Mouse (Mus musculus) hindbrain, postnatal 0 days (tissue): ENCODE measurements around the gene Wipi2. TPM values are rescaled to one million over a fixed set of nuclear protein-coding genes. Genes with fewer than 3 reads are reported as not detected.
A peak's percentile ranks its signal among the peaks of the same experiment; 100 is the strongest.

ENCODE experiments used
- ATAC-seq: fragments of 200-750 bp; cut with Nextera tagmentation; 2 replicates; pipeline ENCODE4 v1.8.0; 2017; ENCODE audit warnings: mild to moderate bottlenecking, moderate TSS enrichment, moderate library complexity
- DNase-seq: peaks from one replicate; pipeline ENCODE4 v3.0.0-alpha.2; 2015; ENCODE audit warnings: low spot score
- H3K27ac ChIP-seq: fragments of 300-500 bp; sonication (generic); 2 replicates; pipeline ENCODE4 v1.5.1; 2014; ENCODE audit warnings: mild to moderate bottlenecking
- H3K27me3 ChIP-seq: fragments of 300-500 bp; sonication (generic); 2 replicates; pipeline ENCODE4 v1.6.1; 2014; ENCODE audit warnings: low read length, mixed read lengths; ENCODE audit not compliant: insufficient read depth
- H3K36me3 ChIP-seq: fragments of 300-500 bp; sonication (generic); 2 replicates; pipeline ENCODE4 v1.6.1; 2014; ENCODE audit warnings: low read length, mixed read lengths; ENCODE audit not compliant: insufficient read depth
- H3K4me1 ChIP-seq: fragments of 300-500 bp; sonication (generic); 2 replicates; pipeline ENCODE4 v1.6.1; 2014; ENCODE audit warnings: antibody characterized with exemption, low read length, mixed read lengths; ENCODE audit not compliant: insufficient read depth
- H3K4me2 ChIP-seq: fragments of 300-500 bp; sonication (generic); 2 replicates; pipeline ENCODE4 v1.6.1; 2014; ENCODE audit warnings: low read depth, mild to moderate bottlenecking, low read length, moderate library complexity, mixed read lengths
- H3K4me3 ChIP-seq: fragments of 300-500 bp; sonication (generic); 2 replicates; pipeline ENCODE4 v1.5.1; 2014; ENCODE audit warnings: low read length
- H3K9ac ChIP-seq: fragments of 300-500 bp; sonication (generic); replicated peaks from 2 replicates; pipeline ENCODE4 v1.6.1; 2014; ENCODE audit warnings: mild to moderate bottlenecking, low read length, moderate library complexity, mixed read lengths
- H3K9me3 ChIP-seq: fragments of 300-500 bp; sonication (generic); 2 replicates; pipeline ENCODE4 v1.6.1; 2016; ENCODE audit warnings: low read length, mixed read lengths
- CTCF ChIP-seq: IDR thresholded peaks from 2 replicates; pipeline ENCODE4 v1.5.1; 2016; ENCODE audit warnings: antibody characterized with exemption, control low read depth, low read depth
- WGBS: fragments of 180-500 bp; shearing (Covaris S2); extraction: QIAGEN DNeasy Blood & Tissue Kit; methylation state at CpG from one replicate; pipeline ENCODE4 v1.1.7; 2014; 5-methylcytosine and 5-hydroxymethylcytosine counted together
- polyA plus RNA-seq: library from polyadenylated mRNA; unstranded; fragments of >200 nt; fragmentation: Nextera tagmentation; extraction: Ambion mirVana; gene quantifications from 2 replicates; pipeline ENCODE4 v1.2.1, GENCODE M21; 2015
- total RNA-seq: library from RNA; depleted of rRNA; stranded (reverse); fragments of >200 nt; gene quantifications from 2 replicates; pipeline ENCODE4 v1.2.3, GENCODE M21; 2014

Gene Wipi2
- total and polyA plus RNA-seq, 2 experiments from 2014 or later, result 40.0 to 76.5 TPM

- H3K4me1 ChIP-seq, result peaks cover 13% of the 10 kb centered on the region
- no peak overlapping the region for H3K4me2 ChIP-seq
- WGBS, result 28% methylated on average over 6 of the region's 6 CpGs
- no peaks in the 10 kb centered on the region for H3K27me3 ChIP-seq
- H3K9ac ChIP-seq, result no peak overlapping the region
- no peak for TF ChIP-seq CTCF
- peak; percentile 32 for DNase-seq
- no peaks in the 10 kb centered on the region for H3K9me3 ChIP-seq
- no peak overlapping the region for H3K4me3 ChIP-seq
- no peaks in the 10 kb centered on the region for H3K36me3 ChIP-seq
- H3K27ac ChIP-seq, result peak overlapping the region; percentile 26; the same call in 1 of the 2 replicates
- no peak for ATAC-seq
Observed at GRCm38 (mm10) chr5:142688866-142689265, 61.4 kb downstream of the Wipi2 start.

GRCm38 (mm10) chr5:142690343-142690742 lies 62.8 kb downstream of the Wipi2 start:
- no peaks in the 10 kb centered on the region for H3K9me3 ChIP-seq
- WGBS, result 86% methylated on average over 3 of the region's 3 CpGs

GRCm38 (mm10) chr5:142692248-142692647 lies 64.8 kb downstream of the Wipi2 start, which contains the start of gene Slc29a4:
Gene Slc29a4 (plus strand): TSS chr5:142692512.
- TF ChIP-seq CTCF, result no peak
- H3K36me3 ChIP-seq, result no peaks in the 10 kb centered on the region
- H3K9me3 ChIP-seq, result no peaks in the 10 kb centered on the region
- H3K4me1 ChIP-seq, result peaks cover 13% of the 10 kb centered on the region
- H3K4me2 ChIP-seq, result 0 out of 2 replicates have a peak within 1 kb of the TSS, but pooled peaks have one; percentile 31
- peak within 1 kb of the TSS; percentile 41 for H3K27ac ChIP-seq
- DNase-seq (peak; percentile 55), ATAC-seq (peak; percentile 37; the same call in 1 of the 2 replicates)
- H3K9ac ChIP-seq, result no peak within 1 kb of the TSS
- no peaks in the 10 kb centered on the region for H3K27me3 ChIP-seq
- 41% methylated on average over 14 of the region's 14 CpGs for WGBS
- no peak within 1 kb of the TSS for H3K4me3 ChIP-seq

More at GRCm38 (mm10) chr5:142690343-142690742, 62.8 kb downstream of the Wipi2 start:
- no peak for TF ChIP-seq CTCF
- Histone ChIP-seq H3K9ac (no peak overlapping the region), H3K4me2 (no peak overlapping the region), H3K36me3 (no peaks in the 10 kb centered on the region), H3K4me3 (no peak overlapping the region), H3K27me3 (no peaks in the 10 kb centered on the region), H3K27ac (no peak overlapping the region), H3K4me1 (peaks cover 13% of the 10 kb centered on the region)
- ATAC-seq (no peak), DNase-seq (no peak)

GRCm38 (mm10) chr5:142692971-142693737 lies 65.7 kb downstream of the Wipi2 start:
- Histone ChIP-seq H3K9ac (no peak overlapping the region), H3K36me3 (no peaks in the 10 kb centered on the region), H3K4me2 (no peak overlapping the region), H3K27me3 (no peaks in the 10 kb centered on the region), H3K4me1 (peaks cover 13% of the 10 kb centered on the region), H3K9me3 (no peaks in the 10 kb centered on the region), H3K4me3 (no peak overlapping the region), H3K27ac (no peak overlapping the region)
- DNase-seq (peak; percentile 36), ATAC-seq (no peak; the same call in 1 of the 2 replicates)
- 44% methylated on average over 12 of the region's 12 CpGs for WGBS
- TF ChIP-seq CTCF, result no peak

- peaks cover 13% of the 10 kb centered on the region for H3K4me1 ChIP-seq
- DNase-seq, result peak; percentile 55
- no peak overlapping the region for H3K27ac ChIP-seq
- H3K4me3 ChIP-seq, result no peak overlapping the region
- H3K9ac ChIP-seq, result no peak overlapping the region
- H3K36me3 ChIP-seq, result no peaks in the 10 kb centered on the region
- WGBS, result 40% methylated on average over 8 of the region's 8 CpGs
- TF ChIP-seq CTCF, result no peak
- H3K27me3 ChIP-seq, result no peaks in the 10 kb centered on the region
- no peak overlapping the region for H3K4me2 ChIP-seq
- ATAC-seq, result no peak
- H3K9me3 ChIP-seq, result no peaks in the 10 kb centered on the region
Observed at GRCm38 (mm10) chr5:142693738-142694430, 66.4 kb downstream of the Wipi2 start.

- Histone ChIP-seq H3K4me3 (no peak overlapping the region), H3K4me2 (no peak overlapping the region), H3K36me3 (no peaks in the 10 kb centered on the region), H3K9ac (no peak overlapping the region), H3K9me3 (no peaks in the 10 kb centered on the region), H3K4me1 (peaks cover 13% of the 10 kb centered on the region), H3K27me3 (no peaks in the 10 kb centered on the region; the same call in 1 of the 2 replicates), H3K27ac (no peak overlapping the region)
- no peak for TF ChIP-seq CTCF
- WGBS, result 13% methylated on average over 12 of the region's 12 CpGs
- ATAC-seq (no peak), DNase-seq (no peak)
Observed at GRCm38 (mm10) chr5:142694627-142695340, 67.3 kb downstream of the Wipi2 start.
